Mouse (Mus musculus): Measurements from ENCODE around the gene Grasp. TPM values are rescaled to one million over a fixed set of nuclear protein-coding genes. Genes with fewer than 3 reads are reported as not detected.

The Grasp gene
- total and polyA plus RNA-seq, 3 experiments, result 0.09 to 0.16 TPM; not detected in 1

DNA sequence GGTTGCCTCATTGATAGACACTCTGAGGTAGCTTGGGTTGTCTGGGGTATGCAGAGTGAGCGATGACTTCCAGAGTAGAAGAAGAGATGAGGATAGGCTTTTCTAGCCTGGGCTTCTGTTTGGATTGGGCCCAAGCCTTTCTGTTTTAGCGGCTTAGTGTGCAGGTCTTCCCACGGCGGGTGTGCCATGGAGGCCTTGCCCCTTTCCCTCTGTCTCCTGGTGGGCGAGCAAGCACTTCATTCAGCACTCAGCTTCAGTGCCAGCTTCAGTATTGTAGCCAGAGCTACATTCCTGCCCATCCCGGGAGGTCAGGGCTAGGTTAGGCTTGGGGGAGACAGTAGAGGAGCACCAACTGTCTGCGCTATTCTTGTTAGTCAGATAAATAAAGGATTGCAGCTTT lies 31.3 kb upstream of the Grasp start:
- Histone ChIP-seq H3K27me3 (ENCODE audit: insufficient read depth, low read length) (no peaks in the 10 kb centered on the region), H3K9me3 (replicated peaks) (peaks cover 84% of the 10 kb centered on the region), H3K36me3 (replicated peaks) (no peaks in the 10 kb centered on the region), H3K4me1 (ENCODE audit: insufficient read depth, low read depth, low read length) (no peaks in the 10 kb centered on the region), H3K4me3 (ENCODE audit: low read depth, low read length) (no peak overlapping the region)
- ATAC-seq (ENCODE audit: extremely low read depth, insufficient number of reproducible peaks, low FRiP score, poor library complexity, severe bottlenecking), result no peak
- TF ChIP-seq TAL1 (conservative IDR thresholded peaks at IDR 0.05; ENCODE audit: low read depth, low read length) (no peak), GATA2 (IDR thresholded peaks at IDR 0.05; ENCODE audit: borderline replicate concordance, low read depth, low read length) (no peak), CTCF (IDR thresholded peaks at IDR 0.05; ENCODE audit: low read depth, low read length) (no peak), GATA1 (IDR thresholded peaks at IDR 0.05; ENCODE audit: borderline replicate concordance, low read length) (no peak), POLR2AphosphoS5 (IDR thresholded peaks at IDR 0.05; ENCODE audit: insufficient replicate concordance, low read depth, low read length) (no peak)
- no peak for DNase-seq (ENCODE audit: low spot score)

DNA sequence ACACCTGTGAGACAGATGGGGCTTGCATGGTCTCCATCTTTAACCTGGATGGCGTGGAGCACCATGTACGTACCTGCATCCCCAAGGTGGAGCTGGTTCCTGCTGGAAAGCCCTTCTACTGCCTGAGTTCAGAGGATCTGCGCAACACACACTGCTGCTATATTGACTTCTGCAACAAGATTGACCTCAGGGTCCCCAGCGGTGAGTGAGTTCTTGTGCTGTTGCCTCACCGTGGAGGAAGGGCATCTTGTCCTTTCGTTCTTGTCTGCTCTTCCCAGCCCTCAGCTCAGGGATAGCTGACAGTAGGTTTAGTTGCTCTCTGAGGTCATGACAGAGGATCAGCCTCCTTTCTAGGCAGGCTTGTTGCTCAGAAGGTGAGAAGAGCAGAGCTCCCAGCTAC lies 30.0 kb upstream of the Grasp start:
- Histone ChIP-seq H3K36me3 (replicated peaks) (no peaks in the 10 kb centered on the region), H3K4me1 (ENCODE audit: insufficient read depth, low read depth, low read length) (no peaks in the 10 kb centered on the region), H3K9me3 (replicated peaks) (peaks cover 91% of the 10 kb centered on the region), H3K27me3 (ENCODE audit: insufficient read depth, low read length) (no peaks in the 10 kb centered on the region), H3K4me3 (ENCODE audit: low read depth, low read length) (no peak overlapping the region)
- TF ChIP-seq TAL1 (conservative IDR thresholded peaks at IDR 0.05; ENCODE audit: low read depth, low read length) (no peak), POLR2AphosphoS5 (IDR thresholded peaks at IDR 0.05; ENCODE audit: insufficient replicate concordance, low read depth, low read length) (no peak), CTCF (IDR thresholded peaks at IDR 0.05; ENCODE audit: low read depth, low read length) (no peak), GATA1 (IDR thresholded peaks at IDR 0.05; ENCODE audit: borderline replicate concordance, low read length) (no peak), GATA2 (IDR thresholded peaks at IDR 0.05; ENCODE audit: borderline replicate concordance, low read depth, low read length) (no peak)
- no peak for DNase-seq (ENCODE audit: low spot score)
- ATAC-seq (ENCODE audit: extremely low read depth, insufficient number of reproducible peaks, low FRiP score, poor library complexity, severe bottlenecking), result no peak

DNA sequence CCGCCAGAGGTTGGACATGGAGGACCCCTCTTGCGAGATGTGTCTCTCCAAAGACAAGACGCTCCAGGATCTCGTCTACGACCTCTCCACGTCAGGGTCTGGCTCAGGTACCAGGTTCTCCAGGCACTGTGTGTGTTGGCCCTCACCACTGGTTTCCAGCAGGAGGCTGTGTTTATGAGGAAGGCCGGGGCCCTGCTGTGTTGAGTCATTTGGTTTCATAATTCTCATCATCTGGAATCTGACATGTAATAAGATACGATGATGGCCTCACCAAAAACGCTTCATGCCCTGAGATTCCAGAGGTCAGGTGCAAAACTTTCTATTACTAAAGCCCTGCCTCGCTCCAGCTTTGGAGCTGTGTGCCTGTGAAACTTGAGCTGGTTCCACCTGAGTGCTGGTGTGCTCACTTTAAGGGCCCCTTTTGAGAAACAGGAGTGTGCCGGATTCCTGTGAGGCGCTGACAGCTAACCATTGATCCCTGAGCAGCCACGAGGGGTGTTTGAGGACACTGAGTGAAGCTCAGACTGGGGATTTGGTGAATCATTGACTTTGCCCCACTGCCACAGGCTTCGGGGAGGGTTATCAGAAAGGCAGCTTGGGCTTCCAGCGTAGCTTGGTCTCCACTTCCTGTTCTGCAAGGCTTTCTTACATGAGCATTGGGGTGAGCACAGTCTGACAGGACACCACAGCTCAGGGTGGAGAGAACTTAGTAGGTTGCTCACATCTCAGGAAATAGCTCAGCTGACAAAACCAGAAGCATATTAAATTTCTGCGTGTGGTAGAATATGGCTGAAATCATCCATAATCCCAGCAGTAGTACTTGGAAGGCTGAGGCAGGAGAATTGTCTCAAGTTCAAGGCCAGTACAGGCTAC lies 28.8 kb upstream of the Grasp start:
- ATAC-seq (ENCODE audit: extremely low read depth, insufficient number of reproducible peaks, low FRiP score, poor library complexity, severe bottlenecking), result no peak
- DNase-seq (ENCODE audit: low spot score), result no peak
- Histone ChIP-seq H3K27me3 (ENCODE audit: insufficient read depth, low read length) (no peaks in the 10 kb centered on the region), H3K9me3 (replicated peaks) (peaks cover 91% of the 10 kb centered on the region), H3K4me1 (ENCODE audit: insufficient read depth, low read depth, low read length) (no peaks in the 10 kb centered on the region), H3K4me3 (ENCODE audit: low read depth, low read length) (no peak overlapping the region), H3K36me3 (replicated peaks) (no peaks in the 10 kb centered on the region)
- no peak for TF ChIP-seq GATA1 (IDR thresholded peaks at IDR 0.05; ENCODE audit: borderline replicate concordance, low read length)
- TF ChIP-seq GATA2 (IDR thresholded peaks at IDR 0.05; ENCODE audit: borderline replicate concordance, low read depth, low read length), result no peak
- no peak for TF ChIP-seq TAL1 (conservative IDR thresholded peaks at IDR 0.05; ENCODE audit: low read depth, low read length)
- no peak for TF ChIP-seq POLR2AphosphoS5 (IDR thresholded peaks at IDR 0.05; ENCODE audit: insufficient replicate concordance, low read depth, low read length)
- TF ChIP-seq CTCF (IDR thresholded peaks at IDR 0.05; ENCODE audit: low read depth, low read length), result no peak

DNA sequence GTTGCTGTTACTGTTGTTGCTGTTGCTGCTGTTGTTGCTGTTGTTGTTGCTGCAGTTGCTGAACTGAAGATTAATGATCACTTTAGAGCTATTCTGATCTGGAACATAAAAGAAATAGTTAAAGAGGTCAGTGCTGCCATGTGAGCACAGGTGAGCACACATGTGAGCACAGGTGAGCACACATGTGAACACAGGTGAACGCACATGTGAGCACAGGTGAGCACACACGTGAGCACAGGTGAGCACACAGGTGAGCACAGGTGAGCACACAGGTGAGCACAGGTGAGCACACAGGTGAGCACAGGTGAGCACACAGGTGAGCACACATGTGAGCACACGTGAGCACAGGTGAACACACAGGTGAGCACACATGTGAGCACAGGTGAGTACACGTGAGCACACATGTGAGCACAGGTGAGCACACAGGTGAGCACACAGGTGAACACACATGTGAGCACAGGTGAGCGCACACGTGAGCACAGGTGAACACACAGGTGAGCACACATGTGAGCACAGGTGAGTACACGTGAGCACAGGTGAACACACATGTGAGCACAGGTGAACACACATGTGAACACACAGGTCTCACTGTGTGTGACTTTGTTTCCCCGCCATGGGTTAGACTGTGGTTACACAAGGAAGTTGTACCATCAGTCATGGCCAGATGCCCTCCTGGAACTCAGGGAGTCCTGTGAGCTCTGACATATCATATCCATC lies 27.8 kb upstream of the Grasp start:
- Histone ChIP-seq H3K4me3 (ENCODE audit: low read depth, low read length) (peak overlapping the region; percentile 39), H3K4me1 (ENCODE audit: insufficient read depth, low read depth, low read length) (no peaks in the 10 kb centered on the region), H3K36me3 (replicated peaks) (no peaks in the 10 kb centered on the region), H3K27me3 (ENCODE audit: insufficient read depth, low read length) (no peaks in the 10 kb centered on the region), H3K9me3 (replicated peaks) (peaks cover 91% of the 10 kb centered on the region)
- no peak for TF ChIP-seq CTCF (IDR thresholded peaks at IDR 0.05; ENCODE audit: low read depth, low read length)
- TF ChIP-seq POLR2AphosphoS5 (IDR thresholded peaks at IDR 0.05; ENCODE audit: insufficient replicate concordance, low read depth, low read length), result no peak
- no peak for TF ChIP-seq GATA2 (IDR thresholded peaks at IDR 0.05; ENCODE audit: borderline replicate concordance, low read depth, low read length)
- no peak for TF ChIP-seq TAL1 (conservative IDR thresholded peaks at IDR 0.05; ENCODE audit: low read depth, low read length)
- no peak for TF ChIP-seq GATA1 (IDR thresholded peaks at IDR 0.05; ENCODE audit: borderline replicate concordance, low read length)
- ATAC-seq (ENCODE audit: extremely low read depth, insufficient number of reproducible peaks, low FRiP score, poor library complexity, severe bottlenecking) (no peak), DNase-seq (ENCODE audit: low spot score) (no peak)

DNA sequence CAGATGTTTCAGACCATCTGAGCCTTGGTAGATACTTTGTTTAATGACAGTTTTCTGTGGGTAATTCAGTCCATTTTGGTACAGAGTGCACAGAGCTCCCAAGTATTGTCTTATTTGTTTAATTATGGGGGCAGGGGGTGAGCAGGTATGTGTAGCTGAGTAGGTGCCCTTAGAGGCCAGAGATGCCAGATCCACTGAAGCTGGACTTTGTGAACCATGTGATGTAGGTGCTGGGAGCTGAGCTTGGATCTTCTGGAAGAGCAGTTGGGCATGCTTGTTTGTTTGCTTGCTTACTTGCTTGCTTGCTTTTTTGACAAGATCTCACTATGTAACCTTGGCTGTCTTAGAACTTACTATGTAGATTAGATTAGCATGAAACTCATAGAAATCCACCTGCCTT lies 27.0 kb upstream of the Grasp start:
- Histone ChIP-seq H3K27me3 (ENCODE audit: insufficient read depth, low read length) (no peaks in the 10 kb centered on the region), H3K36me3 (replicated peaks) (no peaks in the 10 kb centered on the region)
- ATAC-seq (ENCODE audit: extremely low read depth, insufficient number of reproducible peaks, low FRiP score, poor library complexity, severe bottlenecking), result no peak

More for the DNA sequence above, 27.0 kb upstream of the Grasp start:
- Histone ChIP-seq H3K9me3 (replicated peaks) (peaks cover 90% of the 10 kb centered on the region), H3K4me3 (ENCODE audit: low read depth, low read length) (no peak overlapping the region), H3K4me1 (ENCODE audit: insufficient read depth, low read depth, low read length) (no peaks in the 10 kb centered on the region)
- TF ChIP-seq POLR2AphosphoS5 (IDR thresholded peaks at IDR 0.05; ENCODE audit: insufficient replicate concordance, low read depth, low read length) (no peak), TAL1 (conservative IDR thresholded peaks at IDR 0.05; ENCODE audit: low read depth, low read length) (no peak), CTCF (IDR thresholded peaks at IDR 0.05; ENCODE audit: low read depth, low read length) (no peak), GATA2 (IDR thresholded peaks at IDR 0.05; ENCODE audit: borderline replicate concordance, low read depth, low read length) (no peak), GATA1 (IDR thresholded peaks at IDR 0.05; ENCODE audit: borderline replicate concordance, low read length) (no peak)
- DNase-seq (ENCODE audit: low spot score), result no peak
